Mouse (Mus musculus) hindbrain, embryonic 14.5 days (tissue): ENCODE measurements at regions not wholly inside any gene's neighbourhood (a gene's known extent, or its start where the extent isn't known, plus 50 kb on each side); places are given as distances from the start of the nearest gene placed in this dataset.
"Not testable (repeated sequence)": the region's sequence is repeated elsewhere in the genome, so short reads cannot be mapped to it uniquely, and the experiment has no call there.

Experiments used
- ATAC-seq: fragments of 200-750 bp; cut with Nextera tagmentation; 2 replicates; pipeline ENCODE4 v1.8.0; 2017; ENCODE audit warnings: moderate number of reproducible peaks, mild to moderate bottlenecking, moderate TSS enrichment, moderate library complexity; ENCODE audit not compliant: low FRiP score
- DNase-seq: peaks from one replicate; pipeline ENCODE4 v3.0.0-alpha.2; 2015; ENCODE audit warnings: low spot score
- H3K27ac ChIP-seq: fragments of 300-500 bp; sonication (generic); 2 replicates; pipeline ENCODE4 v1.5.1; 2014; ENCODE audit warnings: mild to moderate bottlenecking, moderate library complexity
- H3K27me3 ChIP-seq: fragments of 300-500 bp; sonication (generic); 2 replicates; pipeline ENCODE4 v1.6.1; 2014; ENCODE audit warnings: mild to moderate bottlenecking, low read length, mixed read lengths; ENCODE audit not compliant: control insufficient read depth, insufficient read depth
- H3K36me3 ChIP-seq: fragments of 300-500 bp; sonication (generic); replicated peaks from 2 replicates; pipeline ENCODE4 v1.6.1; 2014; ENCODE audit not compliant: control insufficient read depth, insufficient read depth
- H3K4me1 ChIP-seq: fragments of 300-500 bp; sonication (generic); replicated peaks from 2 replicates; pipeline ENCODE4 v1.6.1; 2014; ENCODE audit warnings: antibody characterized with exemption, low read length, mixed read lengths; ENCODE audit not compliant: control insufficient read depth, insufficient read depth
- H3K4me2 ChIP-seq: fragments of 300-500 bp; sonication (generic); replicated peaks from 2 replicates; pipeline ENCODE4 v1.6.1; 2014; ENCODE audit warnings: mild to moderate bottlenecking, moderate library complexity
- H3K4me3 ChIP-seq: fragments of 300-500 bp; sonication (generic); replicated peaks from 2 replicates; pipeline ENCODE4 v1.5.1; 2014; ENCODE audit warnings: mild to moderate bottlenecking, low read length
- H3K9ac ChIP-seq: fragments of 300-500 bp; sonication (generic); 2 replicates; pipeline ENCODE4 v1.6.1; 2014
- H3K9me3 ChIP-seq: fragments of 300-500 bp; sonication (generic); 2 replicates; pipeline ENCODE4 v1.6.1; 2016; ENCODE audit warnings: low read length; ENCODE audit not compliant: control insufficient read depth
- WGBS: fragments of 180-500 bp; shearing (Covaris S2); extraction: QIAGEN DNeasy Blood & Tissue Kit; methylation state at CpG from one replicate; pipeline ENCODE4 v1.1.7; 2014; 5-methylcytosine and 5-hydroxymethylcytosine counted together

GRCm38 (mm10) chr2:53788599-53788998 is 296.8 kb downstream of the Rprm start:
- not testable (repeated sequence) for DNase-seq, H3K4me2 ChIP-seq, H3K4me3 ChIP-seq, H3K9ac ChIP-seq, H3K27me3 ChIP-seq, H3K27ac ChIP-seq, H3K9me3 ChIP-seq, H3K4me1 ChIP-seq, ATAC-seq, H3K36me3 ChIP-seq
- 98% methylated on average over 2 of the region's 6 CpGs for WGBS

GRCm38 (mm10) chr2:53796605-53797004 is 288.7 kb downstream of the Rprm start:
- no peak overlapping the region for H3K4me2 ChIP-seq
- ATAC-seq = no peak
- 78% methylated on average over 1 of the region's 1 CpGs for WGBS

GRCm38 (mm10) chr2:53803666-53804065 is 281.7 kb downstream of the Rprm start:
- ATAC-seq (no peak), DNase-seq (peak; percentile 18)
- Histone ChIP-seq H3K4me1 (no peaks in the 10 kb centered on the region), H3K27ac (no peak overlapping the region), H3K9ac (no peak overlapping the region), H3K9me3 (no peaks in the 10 kb centered on the region), H3K36me3 (no peaks in the 10 kb centered on the region), H3K4me3 (no peak overlapping the region), H3K27me3 (no peaks in the 10 kb centered on the region), H3K4me2 (no peak overlapping the region)

More at GRCm38 (mm10) chr2:53796605-53797004, 288.7 kb downstream of the Rprm start:
- Histone ChIP-seq H3K9ac (no peak overlapping the region), H3K27ac (no peak overlapping the region), H3K4me3 (no peak overlapping the region), H3K27me3 (no peaks in the 10 kb centered on the region), H3K9me3 (no peaks in the 10 kb centered on the region), H3K36me3 (no peaks in the 10 kb centered on the region), H3K4me1 (no peaks in the 10 kb centered on the region)
- no peak for DNase-seq

GRCm38 (mm10) chr2:53850815-53851528 is 234.4 kb downstream of the Rprm start:
- Histone ChIP-seq H3K36me3 (no peaks in the 10 kb centered on the region), H3K4me2 (no peak overlapping the region), H3K27me3 (no peaks in the 10 kb centered on the region), H3K9me3 (no peaks in the 10 kb centered on the region), H3K9ac (no peak overlapping the region), H3K27ac (no peak overlapping the region), H3K4me3 (no peak overlapping the region), H3K4me1 (no peaks in the 10 kb centered on the region)
- ATAC-seq (no peak), DNase-seq (no peak)
- WGBS = 85% methylated on average over 1 of the region's 1 CpGs
